Comparison of ENCODE assay signal across 10 mouse cellular contexts in the genomic region with DNA sequence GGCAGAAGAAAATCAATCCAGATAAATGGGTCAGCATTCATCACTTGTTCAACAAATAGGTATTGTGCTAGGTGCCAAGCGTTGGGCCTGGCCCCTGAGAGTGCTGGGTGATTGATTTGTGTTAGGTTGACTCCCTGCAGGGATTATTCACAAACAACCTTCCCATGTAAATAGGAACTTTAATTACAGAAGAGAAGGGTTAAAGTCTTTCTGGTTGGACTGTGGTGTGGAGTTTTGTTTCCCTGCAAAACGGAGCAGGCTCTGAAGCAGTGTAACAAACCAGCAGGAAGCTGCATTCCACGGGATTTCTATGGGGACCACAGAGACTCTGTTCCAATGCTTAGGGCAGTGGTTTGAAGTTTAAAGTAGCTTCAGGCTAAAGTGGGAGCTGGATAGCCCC.
A peak's percentile ranks its signal among the peaks of the same experiment; 100 is the strongest.
DNase-seq lines count a peak whose midpoint lies in the region; ATAC-seq lines count a peak whose summit lies in the region.
"Had no signal": no experiment of that assay in that cellular context is flagged by ENCODE, and none has a peak within 500 bp of the region (broad histone marks: within the 10 kb centered on the region; RNA-seq: fewer than 3 reads in every experiment).

No protein-coding gene starts in this region.

- H3K9ac ChIP-seq in hindbrain, embryonic 11.5 days (ENCODE audit: low read depth, low read length), result no peak overlapping the region
- H3K9ac ChIP-seq in limb, embryonic 11.5 days (ENCODE audit: low read length), result no peak overlapping the region
- H3K9ac ChIP-seq in liver, embryonic 12.5 days, result no peak overlapping the region

- H3K36me3 ChIP-seq in hindbrain, embryonic 11.5 days (ENCODE audit: control insufficient read depth, insufficient read depth, low read length), result no peaks in the 10 kb centered on the region
- H3K36me3 ChIP-seq in limb, embryonic 11.5 days (ENCODE audit: control insufficient read depth, insufficient read depth, low read length), result no peaks in the 10 kb centered on the region
- H3K36me3 ChIP-seq in liver, embryonic 12.5 days, result no peaks in the 10 kb centered on the region

- H3K4me1 ChIP-seq in hindbrain, embryonic 11.5 days (replicated peaks; ENCODE audit: control insufficient read depth, insufficient read depth, low read length), result peaks cover 6% of the 10 kb centered on the region
- H3K4me1 ChIP-seq in limb, embryonic 11.5 days (ENCODE audit: control insufficient read depth, insufficient read depth, low read length), result no peaks in the 10 kb centered on the region
- no peaks in the 10 kb centered on the region for H3K4me1 ChIP-seq in liver, embryonic 12.5 days

- H3K9me3 ChIP-seq in hindbrain, embryonic 11.5 days (ENCODE audit: control insufficient read depth, low read length), result no peaks in the 10 kb centered on the region
- no peaks in the 10 kb centered on the region for H3K9me3 ChIP-seq in limb, embryonic 11.5 days (ENCODE audit: control insufficient read depth, low read length)
- H3K9me3 ChIP-seq in liver, embryonic 12.5 days (replicated peaks), result no peaks in the 10 kb centered on the region

- no peaks in the 10 kb centered on the region for H3K27me3 ChIP-seq in hindbrain, embryonic 11.5 days (ENCODE audit: control insufficient read depth, insufficient read depth, low read length)
- no peaks in the 10 kb centered on the region for H3K27me3 ChIP-seq in limb, embryonic 11.5 days (ENCODE audit: control insufficient read depth, insufficient read depth, low read length)
- no peaks in the 10 kb centered on the region for H3K27me3 ChIP-seq in liver, embryonic 12.5 days (replicated peaks)

- H3K4me3 ChIP-seq in hindbrain, embryonic 11.5 days (ENCODE audit: low read depth, low read length), result no peak overlapping the region
- H3K4me3 ChIP-seq in limb, embryonic 11.5 days (ENCODE audit: low read depth, low read length), result no peak overlapping the region
- H3K4me3 ChIP-seq in liver, embryonic 12.5 days, result no peak overlapping the region

- no peak overlapping the region for H3K27ac ChIP-seq in hindbrain, embryonic 11.5 days (ENCODE audit: low read depth, low read length)
- H3K27ac ChIP-seq in limb, embryonic 11.5 days (replicated peaks; ENCODE audit: low read depth, low read length), result peak overlapping the region; percentile 57; the same call in 1 of the 2 replicates
- H3K27ac ChIP-seq in liver, embryonic 12.5 days, result no peak overlapping the region

- DNase-seq in 3134 (ENCODE audit: extremely low read depth, insufficient read length, low spot score), result peak; percentile 4
- DNase-seq in brain, adult 2 months (ENCODE audit: low read depth, low spot score), result peak; percentile 6
- DNase-seq in hindbrain, embryonic 11.5 days (ENCODE audit: low spot score), result peak; percentile 52
- DNase-seq in limb, embryonic 11.5 days (ENCODE audit: low spot score), result peak; percentile 28
- DNase-seq in urinary bladder, adult 2 months (ENCODE audit: low spot score), result no peak
- no peak for DNase-seq in frontal cortex, postnatal 25 days (ENCODE audit: low spot score in 2 of 2)
- no peak for DNase-seq in ovary, adult 18-20 months (ENCODE audit: low spot score)
- DNase-seq: lung, postnatal 14 days; spleen, adult 18-20 months had no signal

- ATAC-seq in hindbrain, embryonic 11.5 days (ENCODE audit: low FRiP score), result peak; percentile 66; the same call in 1 of the 2 replicates
- ATAC-seq in limb, embryonic 11.5 days (ENCODE audit: insufficient number of reproducible peaks, low FRiP score, low TSS enrichment, low read depth), result 0 out of 2 replicates have a peak, but pooled peaks have one; percentile 39
- ATAC-seq in liver, embryonic 12.5 days, result no peak

- H3K4me2 ChIP-seq in hindbrain, embryonic 11.5 days (replicated peaks; ENCODE audit: low read depth, low read length), result no peak overlapping the region
- H3K4me2 ChIP-seq in limb, embryonic 11.5 days (ENCODE audit: low read depth, severe bottlenecking), result no peak overlapping the region
- H3K4me2 ChIP-seq in liver, embryonic 12.5 days, result no peak overlapping the region

- 5% methylated on average over 3 of the region's 3 CpGs for WGBS in hindbrain, embryonic 11.5 days
- WGBS in limb, embryonic 11.5 days, result 10% methylated on average over 3 of the region's 3 CpGs
- WGBS in liver, embryonic 12.5 days (ENCODE audit: insufficient replicate concordance), result 50% methylated on average over 3 of the region's 3 CpGs

Comparison
In these comparisons a context has a peak if more than half of its experiments do, and no peak if none do; other contexts are left out.
1. DNase-seq: peak in 3134 (single experiment), brain, adult 2 months (single experiment), hindbrain, embryonic 11.5 days (single experiment) and limb, embryonic 11.5 days (single experiment); none in urinary bladder, adult 2 months (single experiment), frontal cortex, postnatal 25 days (0 of 2) and ovary, adult 18-20 months (single experiment).